Mouse (Mus musculus) neural tube, embryonic 12.5 days (tissue): ENCODE measurements around the gene Trcg1. TPM values are rescaled to one million over a fixed set of nuclear protein-coding genes. Genes with fewer than 3 reads are reported as not detected.

ENCODE experiments used
- ATAC-seq: fragments of 200-750 bp; cut with Nextera tagmentation; 2 replicates; pipeline ENCODE4 v1.8.0; 2017; ENCODE audit warnings: low read depth, mild to moderate bottlenecking, moderate TSS enrichment, moderate library complexity; ENCODE audit not compliant: low FRiP score
- H3K27ac ChIP-seq: fragments of 300-500 bp; sonication (generic); 2 replicates; pipeline ENCODE4 v1.5.1; 2016
- H3K27me3 ChIP-seq: fragments of 300-500 bp; sonication (generic); replicated peaks from 2 replicates; pipeline ENCODE4 v1.6.1; 2016; ENCODE audit warnings: mild to moderate bottlenecking
- H3K36me3 ChIP-seq: fragments of 300-500 bp; sonication (generic); 2 replicates; pipeline ENCODE4 v1.6.1; 2016; ENCODE audit warnings: mild to moderate bottlenecking
- H3K4me1 ChIP-seq: fragments of 300-500 bp; sonication (generic); 2 replicates; pipeline ENCODE4 v1.6.1; 2016
- H3K4me2 ChIP-seq: fragments of 300-500 bp; sonication (generic); replicated peaks from 2 replicates; pipeline ENCODE4 v1.6.1; 2016; ENCODE audit warnings: mild to moderate bottlenecking
- H3K4me3 ChIP-seq: fragments of 300-500 bp; sonication (generic); 2 replicates; pipeline ENCODE4 v1.5.1; 2016
- H3K9ac ChIP-seq: fragments of 300-500 bp; sonication (generic); 2 replicates; pipeline ENCODE4 v1.6.1; 2016; ENCODE audit warnings: mild to moderate bottlenecking
- H3K9me3 ChIP-seq: fragments of 300-500 bp; sonication (generic); 2 replicates; pipeline ENCODE4 v1.6.1; 2016; ENCODE audit warnings: mild to moderate bottlenecking
- WGBS: fragments of 180-500 bp; shearing (Covaris S2); methylation state at CpG from one replicate; pipeline ENCODE4 v1.1.7; 2016; 5-methylcytosine and 5-hydroxymethylcytosine counted together
- polyA plus RNA-seq: library from polyadenylated mRNA; unstranded; fragments of >200 nt; fragmentation: Nextera tagmentation; extraction: Ambion mirVana; gene quantifications from 2 replicates; pipeline ENCODE4 v1.2.1, GENCODE M21; 2016

Trcg1 gene
- polyA plus RNA-seq, 1 experiment from 2014 or later, result not detected

DNA sequence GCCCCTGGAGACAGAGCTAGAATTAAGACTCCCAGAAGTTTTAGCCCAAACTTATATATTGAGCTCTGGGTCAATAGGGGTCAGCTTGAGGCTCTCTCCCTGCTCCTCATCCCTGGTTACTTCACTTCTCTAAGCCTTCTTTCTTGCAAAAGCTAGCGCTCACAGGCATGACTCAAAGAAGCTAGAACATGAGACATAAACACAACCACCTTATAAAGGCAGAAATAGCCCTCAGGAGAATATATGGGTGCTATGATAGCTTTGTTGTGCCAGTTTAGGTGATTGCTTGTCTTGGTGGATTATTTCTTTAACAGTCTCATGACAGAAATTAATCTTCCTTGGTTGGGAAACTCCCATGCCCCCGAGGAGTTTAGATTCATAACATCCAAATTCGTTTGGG lies 58.5 kb downstream of the Trcg1 start:
- Histone ChIP-seq H3K4me3 (no peak overlapping the region), H3K27ac (no peak overlapping the region), H3K36me3 (no peaks in the 10 kb centered on the region), H3K9me3 (no peaks in the 10 kb centered on the region), H3K9ac (no peak overlapping the region), H3K4me1 (0 out of 2 replicates have a peak, but pooled peaks cover 4% of the 10 kb centered on the region), H3K27me3 (no peaks in the 10 kb centered on the region), H3K4me2 (no peak overlapping the region)
- WGBS, result 86% methylated on average over 3 of the region's 3 CpGs
- ATAC-seq, result no peak

DNA sequence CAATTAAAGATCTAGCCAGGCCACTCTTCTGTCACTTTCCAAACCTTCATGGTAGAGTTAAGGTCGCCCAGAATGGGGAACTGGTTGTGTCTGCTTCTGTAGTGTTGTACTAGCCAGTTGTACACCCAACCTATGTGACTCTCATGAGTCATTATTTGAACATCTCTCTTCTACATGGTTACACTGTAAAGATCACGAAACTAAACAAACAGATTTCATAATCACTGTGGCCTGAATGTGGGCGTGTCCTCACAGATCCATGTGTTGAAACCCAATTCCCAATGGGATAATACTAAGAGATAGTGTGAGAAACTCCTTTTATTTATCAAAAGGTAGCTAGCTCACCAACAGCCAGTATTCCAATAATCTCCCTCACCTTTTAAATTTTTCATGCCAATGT lies 59.3 kb downstream of the Trcg1 start:
- 86% methylated on average over 3 of the region's 3 CpGs for WGBS
- Histone ChIP-seq H3K4me3 (no peak overlapping the region), H3K4me1 (0 out of 2 replicates have a peak, but pooled peaks cover 4% of the 10 kb centered on the region), H3K9me3 (no peaks in the 10 kb centered on the region), H3K27ac (no peak overlapping the region), H3K9ac (no peak overlapping the region), H3K27me3 (no peaks in the 10 kb centered on the region), H3K36me3 (no peaks in the 10 kb centered on the region), H3K4me2 (no peak overlapping the region)
- no peak for ATAC-seq

DNA sequence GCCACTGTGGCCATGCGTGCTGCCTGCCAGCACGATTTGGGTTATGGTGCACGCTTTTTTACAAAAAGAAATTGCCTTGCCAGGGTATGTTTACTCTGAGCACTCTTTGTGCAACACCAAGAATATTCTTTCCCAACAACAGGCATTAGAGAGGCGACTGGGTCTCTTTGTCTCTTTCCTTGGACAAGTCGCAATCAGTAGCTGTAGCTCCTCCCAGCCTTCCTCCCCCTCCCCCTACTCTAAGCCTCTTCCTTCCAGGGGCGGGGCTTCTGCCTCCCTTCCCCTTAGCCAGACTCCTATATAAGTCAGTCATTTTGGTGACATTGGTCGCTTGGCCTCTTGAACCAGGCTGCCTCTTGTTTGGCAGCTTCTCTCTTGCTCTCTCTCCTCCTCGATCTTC lies 59.9 kb downstream of the Trcg1 start:
- H3K4me3 ChIP-seq, result no peak overlapping the region
- H3K27me3 ChIP-seq, result no peaks in the 10 kb centered on the region
- H3K36me3 ChIP-seq, result no peaks in the 10 kb centered on the region
- H3K9ac ChIP-seq, result no peak overlapping the region
- 70% methylated on average over 8 of the region's 8 CpGs for whole genome bisulfite sequencing
- 0 out of 2 replicates have a peak, but pooled peaks cover 4% of the 10 kb centered on the region for H3K4me1 ChIP-seq
- no peak overlapping the region for H3K4me2 ChIP-seq
- no peaks in the 10 kb centered on the region for H3K9me3 ChIP-seq
- ATAC-seq, result no peak
- H3K27ac ChIP-seq, result no peak overlapping the region

DNA sequence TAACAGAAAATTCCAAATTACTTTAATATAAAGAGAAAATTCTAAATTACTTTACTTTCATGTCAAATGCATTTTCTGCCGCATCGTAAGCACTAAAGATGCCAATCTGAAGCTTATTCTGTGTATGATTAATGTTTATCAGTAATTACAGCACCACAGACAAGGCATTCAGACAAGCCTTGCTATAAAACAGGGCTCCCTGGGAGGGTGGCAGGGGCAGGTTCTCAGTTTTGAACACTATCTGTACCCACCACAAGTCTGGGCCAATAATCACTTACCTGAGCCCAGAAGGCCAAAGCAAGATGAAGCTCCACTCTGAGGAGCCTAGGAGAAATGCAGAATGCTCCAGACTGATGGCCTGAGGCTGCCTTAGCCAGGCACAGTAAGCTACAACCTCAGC lies 61.6 kb downstream of the Trcg1 start:
- no peaks in the 10 kb centered on the region for H3K27me3 ChIP-seq
- no peak overlapping the region for H3K27ac ChIP-seq
- no peak for ATAC-seq
- no peak overlapping the region for H3K4me3 ChIP-seq
- no peak overlapping the region for H3K4me2 ChIP-seq
- no peaks in the 10 kb centered on the region for H3K9me3 ChIP-seq
- no peak overlapping the region for H3K9ac ChIP-seq
- no peaks in the 10 kb centered on the region for H3K36me3 ChIP-seq
- 91% methylated on average over 2 of the region's 2 CpGs for WGBS
- H3K4me1 ChIP-seq, result 0 out of 2 replicates have a peak, but pooled peaks cover 4% of the 10 kb centered on the region

Other genes starting within 250 kb of the Trcg1 start
- 31.7 and 35.9 TPM in 2 replicates for gene Ptpn9, start 241.6 kb upstream of the Trcg1 start, polyA plus RNA-seq
- 33.0 and 33.7 TPM in 2 replicates for gene Sin3a, start 164.5 kb upstream of the Trcg1 start, polyA plus RNA-seq
- 64.4 and 64.6 TPM in 2 replicates for gene Man2c1, start 105.9 kb upstream of the Trcg1 start, polyA plus RNA-seq
- 8.5 and 9.1 TPM in 2 replicates for gene Neil1, start 88.3 kb upstream of the Trcg1 start, polyA plus RNA-seq
- 133 and 139 TPM in 2 replicates for gene Commd4, start 78.2 kb upstream of the Trcg1 start, polyA plus RNA-seq
- 8.8 and 9.1 TPM in 2 replicates for gene 1700017B05Rik, start 26.1 kb downstream of the Trcg1 start, polyA plus RNA-seq
- 21.8 and 24.3 TPM in 2 replicates for gene Ppcdc, start 203.6 kb downstream of the Trcg1 start, polyA plus RNA-seq
- 40.6 and 43.0 TPM in 2 replicates for gene Scamp5, start 231.5 kb downstream of the Trcg1 start, polyA plus RNA-seq